Mouse (Mus musculus): ENCODE measurements around the gene Me3. TPM values are rescaled to one million over a fixed set of nuclear protein-coding genes. Genes with fewer than 3 reads are reported as not detected.

Me3 gene
- 0.24 and 1.3 TPM in 2 replicates for polyA plus RNA-seq (2012; ENCODE audit: low replicate concordance)

GRCm38 (mm10) chr7:89632342-89633251 lies at the start of gene Me3:
Gene Me3 (plus strand): TSS chr7:89632392.

GRCm38 (mm10) chr7:89903442-89904343 lies 271.5 kb downstream of the Me3 start, which contains the start of gene Ccdc81:
Gene Ccdc81 (minus strand): TSS chr7:89903629.

Other genes with a start within 250 kb of the Me3 start
- 83.0 and 111 TPM in 2 replicates for gene Tmem135, start 228.2 kb upstream of the Me3 start, polyA plus RNA-seq (2012; ENCODE audit: low replicate concordance)
- 0.24 and 0.26 TPM in 2 replicates for gene Fzd4, start 228.0 kb upstream of the Me3 start, polyA plus RNA-seq (2012; ENCODE audit: low replicate concordance)
- 0.21 and 0.97 TPM in 2 replicates for gene Prss23, start 105.2 kb upstream of the Me3 start, polyA plus RNA-seq (2012; ENCODE audit: low replicate concordance)